ENCODE assay signal across 13 mouse cellular contexts in the genomic region with DNA sequence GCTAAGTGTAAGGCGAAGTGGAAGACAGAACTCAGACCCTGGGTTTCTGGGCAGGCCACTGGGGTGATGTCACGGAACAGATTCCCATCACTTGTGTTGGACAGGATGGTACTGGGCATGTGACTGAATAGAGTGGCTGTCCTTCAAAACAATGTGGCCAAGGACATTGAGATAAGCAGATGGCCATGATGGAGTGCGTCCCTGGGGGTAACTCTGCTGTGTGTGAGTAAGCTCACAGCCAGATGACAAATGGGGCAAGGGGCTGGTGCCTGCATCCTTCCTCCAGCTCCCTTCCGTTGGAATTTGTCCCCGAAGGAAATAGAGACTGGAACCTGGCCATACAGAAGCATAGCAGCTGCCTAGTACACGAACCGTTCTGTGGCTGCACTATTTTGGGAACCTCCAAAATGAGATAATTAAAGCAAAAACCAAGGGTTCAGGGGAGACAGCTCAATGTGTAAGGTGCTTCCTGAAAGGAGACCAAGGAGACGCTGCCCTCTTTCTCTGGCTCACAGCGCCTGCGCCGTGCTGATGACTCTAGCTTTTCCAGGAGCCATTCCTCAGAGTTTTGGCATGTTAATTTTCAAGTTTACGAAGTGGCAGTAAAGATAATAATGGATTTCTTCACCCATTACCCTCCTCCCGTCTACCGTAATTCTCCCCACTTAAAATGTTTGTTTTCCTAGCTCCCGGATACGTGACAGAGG.
A peak's percentile ranks its signal among the peaks of the same experiment; 100 is the strongest.
DNase-seq lines count a peak whose midpoint lies in the region; ATAC-seq and TF ChIP-seq lines count a peak whose summit lies in the region.
"Had no signal": no experiment of that assay in that cellular context is flagged by ENCODE, and none has a peak within 500 bp of the region (broad histone marks: within the 10 kb centered on the region; RNA-seq: fewer than 3 reads in every experiment).

No protein-coding gene starts in this region.

- no peaks in the 10 kb centered on the region for H3K4me1 ChIP-seq in embryonic facial prominence, embryonic 11.5 days (ENCODE audit: control insufficient read depth, insufficient read depth, low read length)
- no peaks in the 10 kb centered on the region; the same call in 1 of the 2 replicates for H3K4me1 ChIP-seq in embryonic facial prominence, embryonic 10.5 days
- H3K4me1 ChIP-seq in midbrain, postnatal 0 days (ENCODE audit: insufficient read depth, low read length), result no peaks in the 10 kb centered on the region
- H3K4me1 ChIP-seq in midbrain, embryonic 11.5 days (ENCODE audit: control insufficient read depth, insufficient read depth, low read length), result no peaks in the 10 kb centered on the region

- 0 out of 2 replicates have a peak, but pooled peaks have one; percentile 44 for ATAC-seq in embryonic facial prominence, embryonic 11.5 days (replicated peaks; ENCODE audit: insufficient number of reproducible peaks, low FRiP score, low TSS enrichment, low read depth)
- no peak for ATAC-seq in midbrain, postnatal 0 days (ENCODE audit: low FRiP score)
- ATAC-seq in midbrain, embryonic 11.5 days (ENCODE audit: low FRiP score), result no peak
- ATAC-seq in activated CD4-positive, CD25-positive, alpha-beta regulatory T cell, adult 4 months, result no peak

- H3K9me3 ChIP-seq in embryonic facial prominence, embryonic 11.5 days (replicated peaks; ENCODE audit: control insufficient read depth, low read length), result no peaks in the 10 kb centered on the region
- no peaks in the 10 kb centered on the region for H3K9me3 ChIP-seq in embryonic facial prominence, embryonic 10.5 days
- H3K9me3 ChIP-seq in midbrain, postnatal 0 days (ENCODE audit: low read length), result no peaks in the 10 kb centered on the region
- H3K9me3 ChIP-seq in midbrain, embryonic 11.5 days (ENCODE audit: control insufficient read depth, low read length), result no peaks in the 10 kb centered on the region

- no peak overlapping the region for H3K9ac ChIP-seq in embryonic facial prominence, embryonic 11.5 days (replicated peaks; ENCODE audit: low read length)
- H3K9ac ChIP-seq in midbrain, postnatal 0 days (replicated peaks; ENCODE audit: low read length, poor library complexity, severe bottlenecking), result no peak overlapping the region
- no peak overlapping the region for H3K9ac ChIP-seq in midbrain, embryonic 11.5 days (ENCODE audit: low read length)
- H3K9ac ChIP-seq: lung, embryonic 14.5 days had no signal

- H3K27me3 ChIP-seq in embryonic facial prominence, embryonic 11.5 days (ENCODE audit: control insufficient read depth, insufficient read depth, low read length), result no peaks in the 10 kb centered on the region
- H3K27me3 ChIP-seq in embryonic facial prominence, embryonic 10.5 days (replicated peaks; ENCODE audit: low read depth, poor library complexity, severe bottlenecking), result no peaks in the 10 kb centered on the region
- H3K27me3 ChIP-seq in midbrain, postnatal 0 days (ENCODE audit: insufficient read depth, low read length), result no peaks in the 10 kb centered on the region
- H3K27me3 ChIP-seq in midbrain, embryonic 11.5 days (ENCODE audit: control insufficient read depth, insufficient read depth, low read length), result no peaks in the 10 kb centered on the region

- H3K27ac ChIP-seq in embryonic facial prominence, embryonic 11.5 days (replicated peaks; ENCODE audit: low read depth, low read length), result no peak overlapping the region
- H3K27ac ChIP-seq in embryonic facial prominence, embryonic 10.5 days (replicated peaks), result no peak overlapping the region
- no peak overlapping the region for H3K27ac ChIP-seq in midbrain, postnatal 0 days (ENCODE audit: low read depth, low read length)
- no peak overlapping the region for H3K27ac ChIP-seq in midbrain, embryonic 11.5 days (ENCODE audit: low read depth, low read length)

- DNase-seq in embryonic facial prominence, embryonic 11.5 days (ENCODE audit: low spot score), result no peak
- no peak for DNase-seq in embryonic facial prominence, embryonic 10.5 days (ENCODE audit: low spot score)
- DNase-seq in midbrain, postnatal 0 days (ENCODE audit: low spot score), result no peak
- DNase-seq in midbrain, embryonic 11.5 days (ENCODE audit: low spot score, missing footprints), result no peak
- peak; percentile 41 for DNase-seq in kidney, adult 11 months
- DNase-seq in mesoderm, embryonic 11.5 days (ENCODE audit: low read depth, low spot score), result peak; percentile 49
- no peak for DNase-seq in urinary bladder, postnatal 36 days (ENCODE audit: low spot score in 2 of 2)
- DNase-seq: cerebellum, adult 9-10 months; gastrocnemius, postnatal 36 days; lung, embryonic 14.5 days; thymus, postnatal 14 days had no signal

- H3K4me3 ChIP-seq in embryonic facial prominence, embryonic 11.5 days (ENCODE audit: low read depth, low read length), result no peak overlapping the region
- no peak overlapping the region for H3K4me3 ChIP-seq in embryonic facial prominence, embryonic 10.5 days
- no peak overlapping the region for H3K4me3 ChIP-seq in midbrain, postnatal 0 days (ENCODE audit: low read depth, low read length)
- no peak overlapping the region for H3K4me3 ChIP-seq in midbrain, embryonic 11.5 days (ENCODE audit: low read depth, low read length)

- WGBS in embryonic facial prominence, embryonic 11.5 days, result 70% methylated on average over 16 of the region's 16 CpGs
- 83% methylated on average over 16 of the region's 16 CpGs for WGBS in embryonic facial prominence, embryonic 10.5 days
- 84% methylated on average over 16 of the region's 16 CpGs for WGBS in midbrain, postnatal 0 days
- WGBS in midbrain, embryonic 11.5 days, result 84% methylated on average over 16 of the region's 16 CpGs

- H3K4me2 ChIP-seq in embryonic facial prominence, embryonic 11.5 days (ENCODE audit: low read depth, low read length), result no peak overlapping the region
- H3K4me2 ChIP-seq in midbrain, postnatal 0 days (ENCODE audit: low read depth, low read length, poor library complexity, severe bottlenecking), result no peak overlapping the region
- H3K4me2 ChIP-seq in midbrain, embryonic 11.5 days, result no peak overlapping the region
- H3K4me2 ChIP-seq: lung, embryonic 14.5 days had no signal

- TF ChIP-seq CTCF in midbrain, postnatal 0 days (IDR thresholded peaks at IDR 0.05), result peak; percentile 19; the same call in 1 of the 2 replicates

- H3K36me3 ChIP-seq in embryonic facial prominence, embryonic 11.5 days (replicated peaks; ENCODE audit: control insufficient read depth, insufficient read depth, low read depth, low read length), result no peaks in the 10 kb centered on the region
- H3K36me3 ChIP-seq in embryonic facial prominence, embryonic 10.5 days (replicated peaks), result no peaks in the 10 kb centered on the region
- H3K36me3 ChIP-seq in midbrain, postnatal 0 days (ENCODE audit: insufficient read depth, low read length), result no peaks in the 10 kb centered on the region
- H3K36me3 ChIP-seq in midbrain, embryonic 11.5 days (ENCODE audit: control insufficient read depth, insufficient read depth, low read length), result no peaks in the 10 kb centered on the region
- H3K36me3 ChIP-seq: G1E had no signal

Comparison
In these comparisons a context has a peak if more than half of its experiments do, and no peak if none do; other contexts are left out.
1. DNase-seq: peak in kidney, adult 11 months (single experiment) and mesoderm, embryonic 11.5 days (single experiment); none in embryonic facial prominence, embryonic 11.5 days (single experiment), embryonic facial prominence, embryonic 10.5 days (single experiment), midbrain, postnatal 0 days (single experiment), midbrain, embryonic 11.5 days (single experiment) and urinary bladder, postnatal 36 days (0 of 2).